Mouse (Mus musculus) erythroblast, embryonic 14.5 days (primary cell): ENCODE data around the gene Gabrb1. TPM values are rescaled to one million over a fixed set of nuclear protein-coding genes. Genes with fewer than 3 reads are reported as not detected.

ENCODE experiments used
- H3K27me3 ChIP-seq: 2 replicates; pipeline ENCODE4 v1.6.1; 2012; ENCODE audit warnings: inconsistent platforms; ENCODE audit not compliant: control insufficient read depth
- H3K36me3 ChIP-seq: 2 replicates; pipeline ENCODE4 v1.6.1; 2012; ENCODE audit warnings: mild to moderate bottlenecking, inconsistent platforms; ENCODE audit not compliant: control insufficient read depth
- H3K4me1 ChIP-seq: 2 replicates; pipeline ENCODE4 v1.6.1; 2012; ENCODE audit warnings: inconsistent platforms; ENCODE audit not compliant: control insufficient read depth
- H3K4me3 ChIP-seq: replicated peaks from 2 replicates; pipeline ENCODE3; 2012; ENCODE audit warnings: moderate library complexity, mild to moderate bottlenecking, inconsistent platforms
- H3K9me3 ChIP-seq: 2 replicates; pipeline ENCODE4 v1.6.1; 2012; ENCODE audit warnings: low read length, inconsistent platforms, mixed read lengths; ENCODE audit not compliant: control insufficient read depth
- GATA1 ChIP-seq: IDR thresholded peaks from 2 replicates; pipeline ENCODE4 v1.6.1; 2012; ENCODE audit warnings: low read length, inconsistent platforms, mixed read lengths
- TAL1 ChIP-seq: IDR thresholded peaks from 3 replicates; pipeline ENCODE4 v1.6.1; 2012; ENCODE audit warnings: low read length, inconsistent platforms, mixed read lengths
- polyA plus RNA-seq: library from polyadenylated mRNA; stranded (reverse); fragments of >175 nt; gene quantifications from 2 replicates; pipeline ENCODE4 v1.2.3, GENCODE M21; 2012

Gabrb1 gene
- polyA plus RNA-seq, 1 experiment: not detected

DNA sequence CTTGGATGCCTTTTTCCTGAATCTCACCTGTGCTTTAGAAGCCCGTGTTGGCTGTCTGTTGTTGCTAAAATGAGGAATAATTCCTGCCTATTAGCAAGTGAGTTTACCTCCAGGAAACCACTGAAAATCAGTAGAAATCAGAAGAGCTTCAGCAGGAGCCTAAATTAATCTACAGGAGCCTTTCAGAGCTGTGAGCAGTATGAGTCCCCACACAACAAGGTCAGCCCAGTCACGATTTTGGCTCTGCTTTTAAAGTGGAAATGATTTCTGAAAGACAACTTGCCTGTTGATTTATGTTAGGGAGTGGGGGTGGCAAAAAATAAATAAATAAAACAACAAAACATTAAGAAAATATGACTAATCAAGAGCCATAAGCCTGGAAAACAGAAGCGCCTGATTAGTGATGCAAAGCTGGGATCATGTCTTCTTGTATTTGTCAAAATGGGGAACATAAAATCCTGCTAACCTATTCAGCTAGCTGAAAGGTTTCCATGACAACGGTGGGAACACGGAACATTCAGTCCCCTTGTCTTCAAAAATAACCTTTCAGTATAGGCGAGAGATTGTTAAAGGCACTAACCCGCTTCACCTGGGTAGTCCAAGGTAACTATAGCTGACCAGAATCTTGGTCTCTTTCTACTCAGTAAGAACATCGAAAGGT lies 312.4 kb downstream of the Gabrb1 start:
- no peaks in the 10 kb centered on the region for H3K27me3 ChIP-seq
- no peak for TF ChIP-seq GATA1
- H3K4me3 ChIP-seq: no peak overlapping the region
- no peaks in the 10 kb centered on the region for H3K36me3 ChIP-seq
- no peaks in the 10 kb centered on the region for H3K4me1 ChIP-seq
- peaks cover 3% of the 10 kb centered on the region; the same call in 1 of the 2 replicates for H3K9me3 ChIP-seq

DNA sequence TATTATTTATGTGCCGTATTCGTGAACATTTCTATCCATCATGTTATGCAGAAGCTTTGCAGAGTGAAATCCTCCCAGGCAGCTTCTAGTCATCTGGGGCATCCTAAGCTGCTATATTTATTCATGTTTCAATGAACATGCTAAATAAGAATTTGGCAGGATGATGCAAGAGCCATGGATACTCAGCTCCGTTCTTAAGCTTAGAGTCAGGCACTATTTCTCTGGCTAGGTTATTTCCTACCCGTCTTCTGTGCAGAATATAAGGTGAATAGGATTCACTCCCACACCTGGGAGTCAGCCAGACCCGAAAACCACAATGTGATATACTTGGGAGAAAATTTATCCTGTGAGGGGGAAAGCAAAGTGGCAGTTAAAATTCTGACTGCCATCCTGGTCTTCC lies 314.9 kb downstream of the Gabrb1 start:
- Histone ChIP-seq H3K36me3 (no peaks in the 10 kb centered on the region), H3K4me1 (no peaks in the 10 kb centered on the region), H3K27me3 (no peaks in the 10 kb centered on the region), H3K4me3 (no peak overlapping the region), H3K9me3 (peaks cover 3% of the 10 kb centered on the region; the same call in 1 of the 2 replicates)
- TF ChIP-seq GATA1 (no peak), TAL1 (no peak)

DNA sequence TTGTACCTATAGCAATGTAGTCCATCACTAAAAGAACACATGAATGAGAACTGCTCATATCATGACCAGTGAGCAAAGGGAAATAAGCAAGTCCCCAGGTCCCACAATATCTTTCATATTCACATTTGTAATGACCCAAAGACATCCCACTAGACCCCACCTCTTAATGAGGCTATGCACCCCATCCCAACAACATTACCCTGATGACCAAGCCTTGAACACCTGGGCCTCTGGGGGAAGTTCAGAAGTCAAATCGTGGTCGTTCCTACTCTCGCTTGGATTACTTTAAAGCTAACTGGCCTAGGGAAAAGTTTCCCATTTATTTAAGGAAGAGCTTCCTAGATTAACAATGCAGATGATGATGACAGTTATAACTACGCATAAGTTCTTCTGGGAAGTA lies 318.2 kb downstream of the Gabrb1 start:
- no peaks in the 10 kb centered on the region for H3K36me3 ChIP-seq
- no peaks in the 10 kb centered on the region for H3K4me1 ChIP-seq
- H3K27me3 ChIP-seq: no peaks in the 10 kb centered on the region
- no peak overlapping the region for H3K4me3 ChIP-seq
- TF ChIP-seq GATA1 (no peak), TAL1 (no peak)
- no peaks in the 10 kb centered on the region for H3K9me3 ChIP-seq

DNA sequence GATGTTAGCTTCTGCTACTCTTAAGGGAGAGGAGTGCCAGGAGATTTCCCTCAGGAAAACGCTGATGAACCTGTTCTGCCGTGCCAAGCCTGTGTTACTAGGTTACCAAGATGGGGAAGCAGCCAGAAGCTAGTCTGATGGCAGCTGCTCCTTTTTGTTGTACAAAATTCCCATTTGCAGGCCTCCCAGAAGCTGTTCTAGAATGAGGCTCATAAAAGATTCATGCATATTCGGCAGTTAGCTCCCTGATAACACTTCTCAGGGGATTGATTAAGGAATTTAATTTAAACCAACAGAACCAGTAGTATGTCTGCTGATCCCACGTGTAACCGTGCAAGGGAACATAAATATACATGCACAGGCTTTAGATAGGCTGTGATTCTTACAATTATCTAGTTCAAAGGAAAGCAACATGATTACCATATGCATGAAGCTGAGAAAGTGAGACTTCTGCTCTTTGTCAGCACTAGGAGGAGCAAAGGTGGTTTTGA lies 318.7 kb downstream of the Gabrb1 start:
- no peaks in the 10 kb centered on the region for H3K27me3 ChIP-seq
- no peaks in the 10 kb centered on the region for H3K4me1 ChIP-seq
- no peak for TF ChIP-seq GATA1
- no peak for TF ChIP-seq TAL1
- H3K9me3 ChIP-seq: no peaks in the 10 kb centered on the region
- no peak overlapping the region for H3K4me3 ChIP-seq
- no peaks in the 10 kb centered on the region for H3K36me3 ChIP-seq

DNA sequence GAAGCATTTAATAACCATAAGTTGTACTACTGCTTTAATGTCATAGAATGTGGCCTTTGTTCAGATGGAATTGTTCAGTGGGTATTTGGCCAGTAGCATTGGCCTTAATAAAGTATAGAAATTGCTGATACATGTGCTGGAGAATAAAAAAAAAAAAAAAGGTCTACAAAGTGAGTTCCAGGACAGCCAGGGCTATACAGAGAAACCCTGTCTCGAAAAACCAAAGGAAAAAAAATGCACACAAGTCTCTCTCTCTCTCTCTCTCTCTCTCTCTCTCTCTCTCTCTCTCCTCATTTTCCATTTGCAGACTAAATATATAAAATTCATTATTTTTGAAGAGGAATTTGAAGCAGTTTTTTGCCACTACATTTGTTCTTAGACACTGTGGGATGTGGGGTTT lies 328.6 kb downstream of the Gabrb1 start:
- Histone ChIP-seq H3K9me3 (no peaks in the 10 kb centered on the region), H3K36me3 (no peaks in the 10 kb centered on the region), H3K27me3 (no peaks in the 10 kb centered on the region), H3K4me3 (no peak overlapping the region), H3K4me1 (no peaks in the 10 kb centered on the region)
- no peak for TF ChIP-seq TAL1
- no peak for TF ChIP-seq GATA1

DNA sequence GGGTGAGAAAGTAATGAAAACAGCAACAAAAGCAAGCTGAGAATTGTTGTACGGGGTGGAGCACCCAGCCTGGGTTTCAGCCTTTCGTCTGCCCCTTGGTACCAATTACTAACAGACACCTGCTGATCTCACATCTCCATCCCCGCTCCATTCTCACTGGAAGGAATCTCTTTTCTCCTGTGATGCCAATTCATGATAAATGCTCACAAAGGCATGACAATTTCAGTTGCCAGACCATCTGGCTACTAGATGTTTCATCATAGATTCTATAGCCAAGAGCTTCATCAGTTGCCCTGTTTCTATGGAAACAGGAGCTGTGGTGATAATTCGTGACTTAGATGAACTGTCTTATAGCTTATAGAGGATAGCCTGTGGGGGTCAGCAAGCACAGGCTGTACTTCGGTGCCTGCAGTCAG lies 329.1 kb downstream of the Gabrb1 start:
- no peak for TF ChIP-seq GATA1
- TF ChIP-seq TAL1: no peak
- no peaks in the 10 kb centered on the region for H3K27me3 ChIP-seq
- no peaks in the 10 kb centered on the region for H3K4me1 ChIP-seq
- H3K4me3 ChIP-seq: no peak overlapping the region
- no peaks in the 10 kb centered on the region for H3K9me3 ChIP-seq
- no peaks in the 10 kb centered on the region for H3K36me3 ChIP-seq

DNA sequence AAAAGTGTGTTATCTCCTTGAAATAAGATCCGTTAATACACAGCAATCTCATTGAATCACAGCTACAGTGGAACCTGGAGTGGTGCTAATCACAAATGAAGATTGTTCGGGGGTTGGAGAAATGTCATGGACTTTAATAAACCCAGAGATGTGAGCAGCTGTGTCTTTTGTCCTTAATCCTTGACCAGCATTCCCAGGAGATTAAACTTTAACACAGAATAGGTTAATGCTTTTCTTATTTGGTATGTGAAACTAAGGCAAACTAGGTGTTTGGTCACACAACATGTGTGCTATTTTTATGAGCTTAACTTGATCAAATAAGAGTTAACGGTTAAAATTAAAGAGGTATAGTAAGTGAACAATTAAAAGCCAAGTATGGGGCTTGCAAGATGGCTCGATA lies 341.6 kb downstream of the Gabrb1 start:
- Histone ChIP-seq H3K4me3 (no peak overlapping the region), H3K9me3 (no peaks in the 10 kb centered on the region), H3K36me3 (no peaks in the 10 kb centered on the region), H3K4me1 (no peaks in the 10 kb centered on the region), H3K27me3 (no peaks in the 10 kb centered on the region)
- TF ChIP-seq GATA1 (no peak), TAL1 (no peak)

DNA sequence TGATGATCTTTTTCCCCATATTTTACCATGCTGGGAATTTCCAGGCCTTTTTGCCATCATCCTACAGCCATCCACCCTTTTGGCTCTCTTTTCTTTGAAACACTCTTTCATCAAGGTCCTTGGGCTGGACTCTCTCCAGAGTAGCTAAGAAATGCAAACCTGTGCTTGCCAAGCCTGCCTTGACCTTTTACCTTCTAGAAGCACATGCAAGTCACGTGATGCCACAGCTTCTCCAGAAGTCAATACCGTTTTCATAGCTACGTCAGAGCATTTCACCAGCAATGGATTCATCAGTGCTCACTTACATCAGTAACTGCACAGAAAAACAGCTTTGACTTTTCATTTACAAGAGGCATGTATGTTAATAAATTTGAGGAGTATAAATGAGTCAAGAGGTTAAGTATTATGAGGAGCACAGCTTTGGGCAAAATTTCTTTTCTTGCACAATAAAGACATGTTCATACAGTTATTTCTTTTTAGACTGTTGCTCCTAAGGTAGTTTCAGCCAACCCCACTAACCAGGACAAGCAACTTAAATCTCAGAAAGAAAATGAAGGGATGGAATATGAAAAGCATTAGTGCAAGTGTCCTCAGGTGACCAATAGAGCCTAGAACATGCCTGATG lies 346.0 kb downstream of the Gabrb1 start:
- no peaks in the 10 kb centered on the region for H3K27me3 ChIP-seq
- H3K4me1 ChIP-seq: no peaks in the 10 kb centered on the region
- no peak overlapping the region for H3K4me3 ChIP-seq
- H3K9me3 ChIP-seq: no peaks in the 10 kb centered on the region
- H3K36me3 ChIP-seq: no peaks in the 10 kb centered on the region
- no peak for TF ChIP-seq TAL1
- no peak for TF ChIP-seq GATA1

DNA sequence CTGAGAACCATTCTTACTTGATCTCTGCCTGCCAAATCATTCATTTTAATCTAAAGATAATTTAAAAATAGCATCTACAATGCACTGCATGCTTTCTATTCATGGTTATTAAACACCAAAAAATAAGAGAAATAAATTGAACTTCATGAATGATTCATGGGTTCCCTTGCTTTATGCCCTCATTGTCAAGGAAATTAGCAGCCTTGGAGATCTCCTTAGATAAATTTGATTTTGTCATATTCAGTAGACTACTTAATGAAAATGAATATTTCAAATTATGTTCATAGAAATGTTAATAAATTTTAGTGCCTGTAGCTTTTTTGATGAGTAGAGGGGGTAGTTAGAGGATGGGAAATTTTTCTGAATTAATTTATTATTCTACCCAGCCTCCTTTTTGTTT lies 379.0 kb downstream of the Gabrb1 start:
- H3K4me3 ChIP-seq: no peak overlapping the region
- no peaks in the 10 kb centered on the region for H3K36me3 ChIP-seq
- no peaks in the 10 kb centered on the region for H3K27me3 ChIP-seq
- no peaks in the 10 kb centered on the region for H3K4me1 ChIP-seq
- TF ChIP-seq TAL1 (no peak), GATA1 (no peak)
- H3K9me3 ChIP-seq: no peaks in the 10 kb centered on the region
